Mouse (Mus musculus) heart, adult 2 months (tissue): ENCODE measurements around the gene Cdkn2d. TPM values are rescaled to one million over a fixed set of nuclear protein-coding genes. Genes with fewer than 3 reads are reported as not detected.

Experiments
- DNase-seq, 2 experiments: peaks; one replicate each; pipeline ENCODE4 v3.0.0; 2021
- H3K27ac ChIP-seq: fragments of 200-600 bp; 2 replicates; pipeline ENCODE4 v1.8.1; 2022
- H3K27me3 ChIP-seq: fragments of 200-500 bp; 2 replicates; pipeline ENCODE4 v1.6.1; 2012; ENCODE audit warnings: mild to moderate bottlenecking, low read length, inconsistent platforms, mixed read lengths; ENCODE audit not compliant: control insufficient read depth, insufficient read depth
- H3K36me3 ChIP-seq: fragments of 200-500 bp; 2 replicates; pipeline ENCODE4 v1.6.1; 2012; ENCODE audit warnings: low read length, inconsistent platforms; ENCODE audit not compliant: control insufficient read depth, insufficient read depth
- H3K4me1 ChIP-seq: fragments of 200-500 bp; 2 replicates; pipeline ENCODE4 v1.6.1; 2011; ENCODE audit warnings: low read length; ENCODE audit not compliant: control insufficient read depth, insufficient read depth
- H3K4me3 ChIP-seq: fragments of 200-600 bp; 2 replicates; pipeline ENCODE4 v1.8.1; 2022
- H3K79me2 ChIP-seq: fragments of 200-500 bp; replicated peaks from 2 replicates; pipeline ENCODE4 v1.6.1; 2012; ENCODE audit warnings: mild to moderate bottlenecking, inconsistent platforms, low read length, moderate library complexity, mixed read lengths; ENCODE audit not compliant: control insufficient read depth, insufficient read depth
- H3K9ac ChIP-seq: fragments of 200-500 bp; 2 replicates; pipeline ENCODE4 v1.6.1; 2012; ENCODE audit warnings: low read depth, mild to moderate bottlenecking, control low read depth, inconsistent platforms, low read length, mixed read lengths
- CTCF ChIP-seq: fragments of 200-600 bp; IDR thresholded peaks from 2 replicates; pipeline ENCODE4 v1.8.1; 2022; ENCODE audit warnings: antibody characterized with exemption, mild to moderate bottlenecking, moderate library complexity
- EP300 ChIP-seq: fragments of 200-500 bp; IDR thresholded peaks from 2 replicates; pipeline ENCODE4 v1.6.1; 2011; ENCODE audit warnings: low read depth, low read length, control low read depth; ENCODE audit not compliant: insufficient read depth
- POLR2A ChIP-seq: fragments of 200-500 bp; IDR thresholded peaks from 2 replicates; pipeline ENCODE4 v1.6.1; 2011; ENCODE audit warnings: mild to moderate bottlenecking, low read depth, low read length, control low read depth; ENCODE audit not compliant: insufficient read depth
- WGBS: fragments of 180-500 bp; shearing (Covaris S2); methylation state at CpG from one replicate; pipeline ENCODE4 v1.1.7; 2018; 5-methylcytosine and 5-hydroxymethylcytosine counted together
- intact Hi-C: fragments of 180-260 bp; cut with DNase I; formaldehyde crosslinking; loops from one replicate; pipeline ENCODE4 v1.15.1; 2025
- polyA plus RNA-seq: library from polyadenylated mRNA; depleted of rRNA; stranded (reverse); fragments of >200 nt; gene quantifications from 2 replicates; pipeline ENCODE4 v1.2.3, GENCODE M21; 2012
- total RNA-seq, 2 experiments: library from RNA; stranded (reverse); gene quantifications; 2 replicates each; pipeline ENCODE4 v1.2.3; 2021

Cdkn2d gene
- total and polyA plus RNA-seq, 3 experiments: 11.3 to 25.0 (median 15.0) TPM

GRCm38 (mm10) chr9:21333523-21333922, 42.3 kb upstream of the Cdkn2d start:
- Histone ChIP-seq H3K27ac (no peak overlapping the region), H3K79me2 (peaks cover 3% of the 10 kb centered on the region; the same call in 1 of the 2 replicates), H3K9ac (no peak overlapping the region), H3K36me3 (no peaks in the 10 kb centered on the region), H3K27me3 (no peaks in the 10 kb centered on the region), H3K4me1 (peaks cover 7% of the 10 kb centered on the region), H3K4me3 (no peak overlapping the region)
- DNase-seq: no peak
- 88% methylated on average over 1 of the region's 1 CpGs for WGBS
- intact Hi-C loops: no loop called here
- TF ChIP-seq EP300 (no peak), CTCF (no peak), POLR2A (no peak)

DNA sequence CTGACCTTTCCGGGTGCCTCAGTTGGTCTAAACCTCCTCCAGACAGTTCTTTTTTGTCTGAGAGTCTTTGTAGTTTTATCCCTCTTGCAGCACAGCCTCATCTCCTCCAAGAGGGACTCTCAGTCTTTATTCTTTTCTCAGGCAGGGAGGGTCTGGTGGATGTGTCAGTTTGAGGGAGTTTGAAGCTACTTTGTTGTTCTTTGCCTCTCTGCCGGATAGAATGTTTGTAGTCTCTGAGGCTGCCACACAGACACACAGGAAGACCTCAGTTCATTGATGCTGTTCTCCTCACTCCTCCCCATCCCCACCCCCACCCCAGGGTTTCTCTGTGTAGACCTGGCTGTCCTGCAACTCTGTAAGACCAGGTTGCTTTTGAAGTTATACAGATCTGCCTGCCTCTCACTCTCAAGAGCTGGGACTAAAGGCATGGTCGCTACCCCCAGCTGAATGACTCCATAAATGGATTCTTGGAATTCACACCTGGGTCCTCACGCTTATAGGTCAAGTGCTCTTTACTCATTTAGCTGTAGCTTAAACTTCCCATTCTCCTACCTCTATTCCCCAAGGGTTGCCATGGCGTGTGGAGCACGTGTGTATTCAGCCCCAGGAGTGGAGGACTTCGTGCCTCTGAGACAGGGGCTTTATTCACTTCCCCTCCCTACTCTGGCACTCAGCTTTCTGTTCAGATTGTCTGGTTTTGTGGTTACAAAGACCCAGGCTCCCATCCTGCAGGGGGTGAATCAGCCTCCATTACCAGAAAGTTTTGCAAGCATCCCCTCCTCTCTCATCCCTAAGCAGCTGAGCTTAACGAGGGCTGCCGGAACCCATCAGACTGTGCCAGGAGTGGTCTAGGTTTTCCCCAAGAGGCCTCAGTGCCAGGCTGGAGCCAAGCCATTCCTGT, 41.2 kb upstream of the Cdkn2d start:
- no peak overlapping the region for H3K9ac ChIP-seq
- no peak overlapping the region for H3K4me3 ChIP-seq
- intact Hi-C loops: no loop called here
- no peak for TF ChIP-seq POLR2A
- no peak for TF ChIP-seq CTCF
- TF ChIP-seq EP300: no peak
- peaks cover 3% of the 10 kb centered on the region; the same call in 1 of the 2 replicates for H3K79me2 ChIP-seq
- H3K4me1 ChIP-seq: peaks cover 13% of the 10 kb centered on the region
- H3K27ac ChIP-seq: no peak overlapping the region; the same call in 1 of the 2 replicates
- WGBS: 44% methylated on average over 9 of the region's 9 CpGs
- H3K36me3 ChIP-seq: no peaks in the 10 kb centered on the region
- no peak for DNase-seq
- no peaks in the 10 kb centered on the region for H3K27me3 ChIP-seq

- 79% methylated on average over 12 of the region's 12 CpGs for WGBS
- no peak overlapping the region for H3K9ac ChIP-seq
- H3K4me3 ChIP-seq: no peak overlapping the region
- TF ChIP-seq EP300 (no peak), CTCF (no peak), POLR2A (no peak)
- H3K4me1 ChIP-seq: peaks cover 16% of the 10 kb centered on the region
- H3K79me2 ChIP-seq: peaks cover 3% of the 10 kb centered on the region; the same call in 1 of the 2 replicates
- no peaks in the 10 kb centered on the region for H3K36me3 ChIP-seq
- no peaks in the 10 kb centered on the region for H3K27me3 ChIP-seq
- DNase-seq: no peak
- intact Hi-C loops: no loop called here
- H3K27ac ChIP-seq: no peak overlapping the region; the same call in 1 of the 2 replicates
Measured at GRCm38 (mm10) chr9:21331365-21332140, 40.3 kb upstream of the Cdkn2d start.

- Histone ChIP-seq H3K4me1 (peaks cover 12% of the 10 kb centered on the region), H3K36me3 (no peaks in the 10 kb centered on the region), H3K4me3 (no peak overlapping the region), H3K9ac (no peak overlapping the region), H3K79me2 (peaks cover 4% of the 10 kb centered on the region; the same call in 1 of the 2 replicates), H3K27ac (peak overlapping the region; percentile 55), H3K27me3 (no peaks in the 10 kb centered on the region)
- TF ChIP-seq CTCF (no peak), POLR2A (no peak), EP300 (0 out of 2 replicates have a peak, but pooled peaks have one; percentile 55)
- 87% methylated on average over 10 of the region's 10 CpGs for WGBS
- intact Hi-C loops: no loop called here
- no peak for DNase-seq
Measured at GRCm38 (mm10) chr9:21329699-21330289, 38.6 kb upstream of the Cdkn2d start.

DNA sequence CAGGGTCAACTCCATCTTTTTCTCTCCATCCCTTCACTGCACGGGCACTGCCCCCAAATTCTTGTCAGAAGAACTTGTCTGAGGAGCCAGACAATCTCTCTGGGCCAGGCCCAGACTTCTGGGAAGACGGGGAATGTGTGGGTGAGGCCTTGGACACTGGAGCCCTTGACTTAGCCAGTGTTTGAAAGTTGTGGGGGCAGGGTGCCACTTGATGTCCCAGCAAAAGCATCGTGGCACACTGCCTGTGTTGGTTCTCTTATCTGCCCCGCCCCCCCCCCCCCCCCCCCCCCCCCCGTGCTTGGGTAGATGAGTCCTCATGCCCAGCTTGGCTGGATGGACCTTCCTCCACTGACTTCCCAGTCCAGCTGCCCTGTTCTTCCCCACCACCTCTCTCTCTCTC, 37.8 kb upstream of the Cdkn2d start:
- Histone ChIP-seq H3K79me2 (peaks cover 7% of the 10 kb centered on the region), H3K4me1 (peaks cover 16% of the 10 kb centered on the region), H3K4me3 (no peak overlapping the region), H3K9ac (no peak overlapping the region), H3K27me3 (no peaks in the 10 kb centered on the region), H3K27ac (peak overlapping the region; percentile 38), H3K36me3 (no peaks in the 10 kb centered on the region)
- TF ChIP-seq EP300 (0 out of 2 replicates have a peak, but pooled peaks have one; percentile 48), CTCF (no peak)
- peak; percentile 52 to 81 for DNase-seq
- intact Hi-C loops: no loop called here
- 29% methylated on average over 3 of the region's 5 CpGs for WGBS
